Mouse (Mus musculus) intestine, embryonic 16.5 days (tissue): ENCODE results near the gene Trpm3. TPM values are rescaled to one million over a fixed set of nuclear protein-coding genes. Genes with fewer than 3 reads are reported as not detected.

ENCODE experiments used
- ATAC-seq: fragments of 200-750 bp; cut with Nextera tagmentation; 2 replicates; pipeline ENCODE4 v1.8.0; 2017; ENCODE audit warnings: moderate TSS enrichment, moderate library complexity
- H3K27ac ChIP-seq: fragments of 300-500 bp; sonication (generic); 2 replicates; pipeline ENCODE4 v1.5.1; 2014; ENCODE audit warnings: mild to moderate bottlenecking, low read length
- H3K27me3 ChIP-seq: fragments of 300-500 bp; sonication (generic); replicated peaks from 2 replicates; pipeline ENCODE4 v1.6.1; 2014; ENCODE audit warnings: low read length, control low read depth, mixed read lengths; ENCODE audit not compliant: control insufficient read depth, insufficient read depth
- H3K36me3 ChIP-seq: fragments of 300-500 bp; sonication (generic); 2 replicates; pipeline ENCODE4 v1.6.1; 2014; ENCODE audit warnings: low read length, control low read depth; ENCODE audit not compliant: control insufficient read depth, insufficient read depth
- H3K4me1 ChIP-seq: fragments of 300-500 bp; sonication (generic); 2 replicates; pipeline ENCODE4 v1.6.1; 2014; ENCODE audit warnings: low read length, control low read depth, mixed read lengths; ENCODE audit not compliant: control insufficient read depth, insufficient read depth
- H3K4me2 ChIP-seq: fragments of 300-500 bp; sonication (generic); 2 replicates; pipeline ENCODE4 v1.6.1; 2014; ENCODE audit warnings: low read depth, low read length, control low read depth
- H3K4me3 ChIP-seq: fragments of 300-500 bp; sonication (generic); 2 replicates; pipeline ENCODE4 v1.5.1; 2014; ENCODE audit warnings: mild to moderate bottlenecking, low read length
- H3K9ac ChIP-seq: fragments of 300-500 bp; sonication (generic); 2 replicates; pipeline ENCODE4 v1.6.1; 2014; ENCODE audit warnings: low read depth, low read length
- H3K9me3 ChIP-seq: fragments of 300-500 bp; sonication (generic); 2 replicates; pipeline ENCODE4 v1.6.1; 2016; ENCODE audit warnings: low read length, control low read depth; ENCODE audit not compliant: control insufficient read depth
- WGBS: fragments of 180-500 bp; shearing (Covaris S2); extraction: QIAGEN DNeasy Blood & Tissue Kit; methylation state at CpG from one replicate; pipeline ENCODE4 v1.1.7; 2014; 5-methylcytosine and 5-hydroxymethylcytosine counted together
- polyA plus RNA-seq: library from polyadenylated mRNA; unstranded; fragments of >200 nt; fragmentation: Nextera tagmentation; extraction: Ambion mirVana; gene quantifications from 2 replicates; pipeline ENCODE4 v1.2.1, GENCODE M21; 2015

Gene Trpm3
- polyA plus RNA-seq, 1 experiment from 2014 or later, result 0.27 TPM

- H3K9ac ChIP-seq, result no peak overlapping the region
- no peak overlapping the region for H3K27ac ChIP-seq
- ATAC-seq, result no peak
- H3K27me3 ChIP-seq, result no peaks in the 10 kb centered on the region
- 65% methylated on average over 6 of the region's 6 CpGs for WGBS
- 0 out of 2 replicates have a peak, but pooled peaks cover 6% of the 10 kb centered on the region for H3K4me1 ChIP-seq
- H3K4me2 ChIP-seq, result no peak overlapping the region
- H3K36me3 ChIP-seq, result no peaks in the 10 kb centered on the region
- H3K4me3 ChIP-seq, result no peak overlapping the region
- H3K9me3 ChIP-seq, result no peaks in the 10 kb centered on the region
These were observed 826.6 kb downstream of the Trpm3 start for GRCm38 (mm10) chr19:22965470-22965869.

- Histone ChIP-seq H3K4me3 (no peak overlapping the region), H3K9me3 (no peaks in the 10 kb centered on the region), H3K4me2 (no peak overlapping the region), H3K4me1 (no peaks in the 10 kb centered on the region), H3K27ac (no peak overlapping the region), H3K36me3 (no peaks in the 10 kb centered on the region), H3K27me3 (no peaks in the 10 kb centered on the region), H3K9ac (no peak overlapping the region)
- ATAC-seq, result no peak
- WGBS, result 88% methylated on average over 3 of the region's 3 CpGs
These were observed 834.4 kb downstream of the Trpm3 start for GRCm38 (mm10) chr19:22973294-22973693.

GRCm38 (mm10) chr19:22973727-22974126 is 834.9 kb downstream of the Trpm3 start:
- no peak for ATAC-seq
- Histone ChIP-seq H3K9ac (no peak overlapping the region), H3K27ac (no peak overlapping the region), H3K4me1 (no peaks in the 10 kb centered on the region), H3K36me3 (no peaks in the 10 kb centered on the region), H3K4me3 (no peak overlapping the region), H3K9me3 (no peaks in the 10 kb centered on the region), H3K4me2 (no peak overlapping the region), H3K27me3 (no peaks in the 10 kb centered on the region)
- 88% methylated on average over 5 of the region's 5 CpGs for WGBS

- Histone ChIP-seq H3K27me3 (no peaks in the 10 kb centered on the region), H3K4me1 (no peaks in the 10 kb centered on the region), H3K9ac (no peak overlapping the region), H3K27ac (no peak overlapping the region), H3K4me3 (no peak overlapping the region), H3K36me3 (no peaks in the 10 kb centered on the region), H3K9me3 (no peaks in the 10 kb centered on the region), H3K4me2 (no peak overlapping the region)
- ATAC-seq, result no peak
- 89% methylated on average over 5 of the region's 5 CpGs for WGBS
These were observed 837.0 kb downstream of the Trpm3 start for GRCm38 (mm10) chr19:22975801-22976200.

GRCm38 (mm10) chr19:22977508-22977907 is 838.7 kb downstream of the Trpm3 start:
- H3K9ac ChIP-seq, result no peak overlapping the region
- H3K36me3 ChIP-seq, result no peaks in the 10 kb centered on the region
- no peak for ATAC-seq
- no peaks in the 10 kb centered on the region for H3K4me1 ChIP-seq
- H3K9me3 ChIP-seq, result no peaks in the 10 kb centered on the region
- WGBS, result 61% methylated on average over 5 of the region's 5 CpGs
- no peak overlapping the region for H3K4me2 ChIP-seq
- H3K27me3 ChIP-seq, result no peaks in the 10 kb centered on the region
- no peak overlapping the region for H3K4me3 ChIP-seq
- H3K27ac ChIP-seq, result no peak overlapping the region

- Histone ChIP-seq H3K4me1 (no peaks in the 10 kb centered on the region), H3K9ac (no peak overlapping the region), H3K4me2 (no peak overlapping the region), H3K27ac (no peak overlapping the region), H3K4me3 (no peak overlapping the region), H3K9me3 (no peaks in the 10 kb centered on the region), H3K36me3 (no peaks in the 10 kb centered on the region), H3K27me3 (no peaks in the 10 kb centered on the region)
- WGBS, result 88% methylated on average over 7 of the region's 7 CpGs
- no peak for ATAC-seq
These were observed 839.9 kb downstream of the Trpm3 start for GRCm38 (mm10) chr19:22978763-22979162.

GRCm38 (mm10) chr19:22979191-22979590 is 840.3 kb downstream of the Trpm3 start:
- Histone ChIP-seq H3K27ac (no peak overlapping the region), H3K36me3 (no peaks in the 10 kb centered on the region), H3K9me3 (no peaks in the 10 kb centered on the region), H3K4me2 (no peak overlapping the region), H3K27me3 (no peaks in the 10 kb centered on the region), H3K4me3 (no peak overlapping the region), H3K4me1 (no peaks in the 10 kb centered on the region), H3K9ac (no peak overlapping the region)
- WGBS, result 62% methylated on average over 1 of the region's 1 CpGs
- no peak for ATAC-seq

GRCm38 (mm10) chr19:22987914-22988313 is 849.1 kb downstream of the Trpm3 start:
- no peaks in the 10 kb centered on the region for H3K9me3 ChIP-seq
- no peaks in the 10 kb centered on the region for H3K36me3 ChIP-seq
- no peak overlapping the region for H3K9ac ChIP-seq
- no peak for ATAC-seq
- WGBS, result 91% methylated on average over 12 of the region's 12 CpGs
- H3K27me3 ChIP-seq, result no peaks in the 10 kb centered on the region
- H3K4me2 ChIP-seq, result no peak overlapping the region
- H3K27ac ChIP-seq, result no peak overlapping the region
- no peak overlapping the region for H3K4me3 ChIP-seq
- H3K4me1 ChIP-seq, result no peaks in the 10 kb centered on the region

GRCm38 (mm10) chr19:22993946-22994345 is 855.1 kb downstream of the Trpm3 start:
- H3K4me1 ChIP-seq, result no peaks in the 10 kb centered on the region
- no peaks in the 10 kb centered on the region for H3K36me3 ChIP-seq
- no peak for ATAC-seq
- H3K27me3 ChIP-seq, result no peaks in the 10 kb centered on the region
- WGBS, result 76% methylated on average over 4 of the region's 4 CpGs
- H3K9me3 ChIP-seq, result no peaks in the 10 kb centered on the region
- no peak overlapping the region for H3K4me3 ChIP-seq
- no peak overlapping the region for H3K27ac ChIP-seq
- H3K9ac ChIP-seq, result no peak overlapping the region
- H3K4me2 ChIP-seq, result no peak overlapping the region

GRCm38 (mm10) chr19:22994531-22994930 is 855.7 kb downstream of the Trpm3 start:
- Histone ChIP-seq H3K9me3 (no peaks in the 10 kb centered on the region), H3K27ac (no peak overlapping the region), H3K27me3 (no peaks in the 10 kb centered on the region), H3K4me1 (no peaks in the 10 kb centered on the region), H3K36me3 (no peaks in the 10 kb centered on the region), H3K9ac (no peak overlapping the region), H3K4me2 (no peak overlapping the region), H3K4me3 (no peak overlapping the region)
- WGBS, result 88% methylated on average over 5 of the region's 5 CpGs
- no peak for ATAC-seq
